Mouse (Mus musculus) bone marrow, adult 2 months (tissue): Measurements from ENCODE around the gene Rhof.

Experiments used
- CTCF ChIP-seq: fragments of 200-500 bp; IDR thresholded peaks from 2 replicates; pipeline ENCODE4 v1.5.1; 2011; ENCODE audit warnings: low read length, control low read depth; ENCODE audit not compliant: control insufficient read depth, insufficient read depth
- POLR2A ChIP-seq: fragments of 200-500 bp; IDR thresholded peaks from 2 replicates; pipeline ENCODE4 v1.6.1; 2011; ENCODE audit warnings: low read depth, mild to moderate bottlenecking, control low read depth, low read length, borderline replicate concordance; ENCODE audit not compliant: control insufficient read depth

- TF ChIP-seq CTCF = no peak
- peak; percentile 70; the same call in 1 of the 2 replicates for TF ChIP-seq POLR2A
Measured at GRCm38 (mm10) chr5:123142161-123143157, 10.0 kb upstream of the Rhof start, which contains the start of gene Setd1b.
